Mouse (Mus musculus) neural tube, embryonic 11.5 days (tissue): ENCODE data around the gene Prdm1. TPM values are rescaled to one million over a fixed set of nuclear protein-coding genes. Genes with fewer than 3 reads are reported as not detected.

Experiments
- ATAC-seq: fragments of 200-750 bp; cut with Nextera tagmentation; 2 replicates; pipeline ENCODE4 v1.8.0; 2017; ENCODE audit warnings: moderate number of reproducible peaks, mild to moderate bottlenecking, moderate TSS enrichment, moderate library complexity; ENCODE audit not compliant: insufficient read depth, low FRiP score, low TSS enrichment
- DNase-seq: peaks from one replicate; pipeline ENCODE4 v3.0.0-alpha.2; 2015; ENCODE audit warnings: low spot score
- H3K27ac ChIP-seq: fragments of 300-500 bp; sonication (generic); 2 replicates; pipeline ENCODE4 v1.5.1; 2014; ENCODE audit warnings: low read depth, mild to moderate bottlenecking, low read length
- H3K27me3 ChIP-seq: fragments of 300-500 bp; sonication (generic); 2 replicates; pipeline ENCODE4 v1.6.1; 2014; ENCODE audit warnings: mild to moderate bottlenecking, low read length, mixed read lengths; ENCODE audit not compliant: control insufficient read depth, insufficient read depth
- H3K36me3 ChIP-seq: fragments of 300-500 bp; sonication (generic); 2 replicates; pipeline ENCODE4 v1.6.1; 2014; ENCODE audit warnings: mild to moderate bottlenecking, low read length, moderate library complexity, mixed read lengths; ENCODE audit not compliant: control insufficient read depth, insufficient read depth
- H3K4me1 ChIP-seq: fragments of 300-500 bp; sonication (generic); 2 replicates; pipeline ENCODE4 v1.6.1; 2014; ENCODE audit warnings: low read length, mixed read lengths; ENCODE audit not compliant: control insufficient read depth, insufficient read depth
- H3K4me2 ChIP-seq: fragments of 300-500 bp; sonication (generic); 2 replicates; pipeline ENCODE4 v1.6.1; 2014; ENCODE audit warnings: low read depth, mild to moderate bottlenecking, moderate library complexity
- H3K4me3 ChIP-seq: fragments of 300-500 bp; sonication (generic); 2 replicates; pipeline ENCODE4 v1.5.1; 2014; ENCODE audit warnings: low read depth, low read length
- H3K9ac ChIP-seq: fragments of 300-500 bp; sonication (generic); 2 replicates; pipeline ENCODE4 v1.6.1; 2014; ENCODE audit warnings: mild to moderate bottlenecking, low read length
- H3K9me3 ChIP-seq: fragments of 300-500 bp; sonication (generic); 2 replicates; pipeline ENCODE4 v1.6.1; 2016; ENCODE audit warnings: low read length; ENCODE audit not compliant: control insufficient read depth
- WGBS: fragments of 180-500 bp; shearing (Covaris S2); extraction: QIAGEN DNeasy Blood & Tissue Kit; methylation state at CpG from one replicate; pipeline ENCODE4 v1.1.7; 2014; 5-methylcytosine and 5-hydroxymethylcytosine counted together
- polyA plus RNA-seq: library from polyadenylated mRNA; unstranded; fragments of >200 nt; fragmentation: Nextera tagmentation; extraction: Ambion mirVana; gene quantifications from 2 replicates; pipeline ENCODE4 v1.2.1, GENCODE M21; 2014

Prdm1 gene
- 1.5 and 1.7 TPM in 2 replicates for polyA plus RNA-seq

- 4% methylated on average over 25 of the region's 25 CpGs for WGBS
- Histone ChIP-seq H3K36me3 (no peaks in the 10 kb centered on the region), H3K4me1 (peaks cover 9% of the 10 kb centered on the region; the same call in 1 of the 2 replicates), H3K4me3 (peak within 1 kb of the TSS; percentile 45), H3K4me2 (peak within 1 kb of the TSS; percentile 80), H3K9me3 (no peaks in the 10 kb centered on the region), H3K9ac (no peak within 1 kb of the TSS), H3K27me3 (peaks cover 34% of the 10 kb centered on the region), H3K27ac (no peak within 1 kb of the TSS)
- DNase-seq (peak; percentile 19), ATAC-seq (peak; percentile 13; the same call in 1 of the 2 replicates)
These were observed at the start of gene Prdm1 for GRCm38 (mm10) chr10:44528291-44529082. Gene Prdm1, minus strand, starts transcription at chr10:44528501.

GRCm38 (mm10) chr10:44565971-44566370 lies 37.7 kb upstream of the Prdm1 start:
- H3K27me3 ChIP-seq, result no peaks in the 10 kb centered on the region
- ATAC-seq, result no peak
- WGBS, result 90% methylated on average over 3 of the region's 3 CpGs
- no peaks in the 10 kb centered on the region for H3K36me3 ChIP-seq
- H3K9me3 ChIP-seq, result no peaks in the 10 kb centered on the region
- DNase-seq, result no peak
- no peak overlapping the region for H3K4me2 ChIP-seq
- no peaks in the 10 kb centered on the region for H3K4me1 ChIP-seq
- H3K4me3 ChIP-seq, result no peak overlapping the region
- no peak overlapping the region for H3K9ac ChIP-seq
- H3K27ac ChIP-seq, result no peak overlapping the region

- no peak for ATAC-seq
- Histone ChIP-seq H3K27ac (no peak overlapping the region), H3K4me2 (no peak overlapping the region), H3K27me3 (no peaks in the 10 kb centered on the region), H3K4me1 (no peaks in the 10 kb centered on the region), H3K36me3 (no peaks in the 10 kb centered on the region), H3K4me3 (no peak overlapping the region), H3K9me3 (no peaks in the 10 kb centered on the region), H3K9ac (no peak overlapping the region)
- no peak for DNase-seq
- 89% methylated on average over 2 of the region's 2 CpGs for WGBS
These were observed 36.8 kb upstream of the Prdm1 start for GRCm38 (mm10) chr10:44565109-44565508.

GRCm38 (mm10) chr10:44556845-44557244 lies 28.5 kb upstream of the Prdm1 start:
- H3K9ac ChIP-seq, result no peak overlapping the region
- H3K4me3 ChIP-seq, result no peak overlapping the region
- no peaks in the 10 kb centered on the region for H3K36me3 ChIP-seq
- no peak for ATAC-seq
- no peak overlapping the region for H3K4me2 ChIP-seq
- 84% methylated on average over 4 of the region's 4 CpGs for WGBS
- no peak overlapping the region for H3K27ac ChIP-seq
- H3K4me1 ChIP-seq, result no peaks in the 10 kb centered on the region
- no peaks in the 10 kb centered on the region for H3K9me3 ChIP-seq
- DNase-seq, result no peak
- H3K27me3 ChIP-seq, result no peaks in the 10 kb centered on the region

- Histone ChIP-seq H3K4me1 (no peaks in the 10 kb centered on the region), H3K4me3 (no peak overlapping the region), H3K27ac (no peak overlapping the region), H3K9me3 (no peaks in the 10 kb centered on the region), H3K27me3 (no peaks in the 10 kb centered on the region), H3K9ac (no peak overlapping the region), H3K4me2 (no peak overlapping the region), H3K36me3 (no peaks in the 10 kb centered on the region)
- 85% methylated on average over 2 of the region's 2 CpGs for WGBS
- DNase-seq (no peak), ATAC-seq (no peak)
These were observed 27.0 kb upstream of the Prdm1 start for GRCm38 (mm10) chr10:44555317-44555716.

- Histone ChIP-seq H3K36me3 (no peaks in the 10 kb centered on the region), H3K9ac (no peak overlapping the region), H3K27ac (no peak overlapping the region), H3K4me1 (no peaks in the 10 kb centered on the region), H3K4me2 (no peak overlapping the region), H3K27me3 (no peaks in the 10 kb centered on the region), H3K4me3 (no peak overlapping the region), H3K9me3 (no peaks in the 10 kb centered on the region)
- ATAC-seq, result no peak
- DNase-seq, result no peak
- WGBS, result 76% methylated on average over 1 of the region's 1 CpGs
These were observed 25.3 kb upstream of the Prdm1 start for GRCm38 (mm10) chr10:44553648-44554047.

- Histone ChIP-seq H3K36me3 (no peaks in the 10 kb centered on the region), H3K9me3 (no peaks in the 10 kb centered on the region), H3K4me3 (no peak overlapping the region), H3K9ac (no peak overlapping the region), H3K4me2 (no peak overlapping the region), H3K27ac (no peak overlapping the region), H3K4me1 (no peaks in the 10 kb centered on the region), H3K27me3 (no peaks in the 10 kb centered on the region; the same call in 1 of the 2 replicates)
- ATAC-seq (no peak), DNase-seq (peak; percentile 25)
- 13% methylated on average over 14 of the region's 14 CpGs for WGBS
These were observed 10.8 kb upstream of the Prdm1 start for GRCm38 (mm10) chr10:44539033-44539578.

- no peak for DNase-seq
- no peak for ATAC-seq
- no peak overlapping the region for H3K27ac ChIP-seq
- no peaks in the 10 kb centered on the region for H3K4me1 ChIP-seq
- no peaks in the 10 kb centered on the region for H3K36me3 ChIP-seq
- H3K9me3 ChIP-seq, result no peaks in the 10 kb centered on the region
- H3K4me3 ChIP-seq, result no peak overlapping the region
- H3K27me3 ChIP-seq, result no peaks in the 10 kb centered on the region; the same call in 1 of the 2 replicates
- no peak overlapping the region for H3K9ac ChIP-seq
- H3K4me2 ChIP-seq, result no peak overlapping the region
- WGBS, result 70% methylated on average over 6 of the region's 6 CpGs
These were observed 9.8 kb upstream of the Prdm1 start for GRCm38 (mm10) chr10:44538137-44538536.

- Histone ChIP-seq H3K9ac (peak overlapping the region; percentile 40; the same call in 1 of the 2 replicates), H3K4me3 (peak overlapping the region; percentile 45), H3K27ac (no peak overlapping the region), H3K36me3 (no peaks in the 10 kb centered on the region), H3K9me3 (no peaks in the 10 kb centered on the region), H3K27me3 (peaks cover 34% of the 10 kb centered on the region), H3K4me2 (peak overlapping the region; percentile 80), H3K4me1 (peaks cover 9% of the 10 kb centered on the region; the same call in 1 of the 2 replicates)
- 6% methylated on average over 5 of the region's 5 CpGs for WGBS
- ATAC-seq (no peak), DNase-seq (no peak)
These were observed 1.7 kb upstream of the Prdm1 start for GRCm38 (mm10) chr10:44530067-44530360.
